Mouse (Mus musculus) left cerebral cortex, adult 18-20 months (tissue): ENCODE results near the gene Bdh2. TPM values are rescaled to one million over a fixed set of nuclear protein-coding genes. Genes with fewer than 3 reads are reported as not detected.

Experiments
- DNase-seq, 2 experiments: peaks; one replicate each; pipeline ENCODE4 v3.0.0; 2021 to 2022; ENCODE audit warnings: low spot score in 2 of 2, mixed read lengths in 1 of 2
- total RNA-seq, 2 experiments: library from RNA; stranded (reverse); gene quantifications; 2 replicates each; pipeline ENCODE4 v1.2.3; 2021

Bdh2 gene
- total RNA-seq, 2 experiments from 2014 or later: 3.8 to 4.6 TPM

- no peak for DNase-seq
Observed at GRCm38 (mm10) chr3:135293703-135294102, 12.7 kb downstream of the Bdh2 start.

DNA sequence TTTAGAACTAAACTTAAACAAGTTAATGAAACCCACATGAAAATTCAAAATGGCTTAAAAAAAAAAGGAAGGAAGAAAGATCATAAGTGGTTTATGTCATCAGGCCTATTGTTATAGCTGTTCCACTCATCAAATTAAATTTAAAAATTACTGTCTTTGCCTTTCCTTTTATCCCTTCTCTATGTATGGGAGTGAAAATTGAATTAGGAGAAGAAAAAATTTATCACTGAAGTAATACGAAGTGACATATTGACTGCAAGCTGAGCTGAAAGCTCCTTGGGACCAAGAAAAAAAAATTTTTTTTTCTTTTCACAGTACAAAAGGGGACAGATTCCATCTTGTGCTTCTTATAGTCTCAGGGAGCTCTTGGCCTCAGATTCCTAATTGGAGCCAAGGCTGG is 14.5 kb downstream of the Bdh2 start:
- DNase-seq: no peak

DNA sequence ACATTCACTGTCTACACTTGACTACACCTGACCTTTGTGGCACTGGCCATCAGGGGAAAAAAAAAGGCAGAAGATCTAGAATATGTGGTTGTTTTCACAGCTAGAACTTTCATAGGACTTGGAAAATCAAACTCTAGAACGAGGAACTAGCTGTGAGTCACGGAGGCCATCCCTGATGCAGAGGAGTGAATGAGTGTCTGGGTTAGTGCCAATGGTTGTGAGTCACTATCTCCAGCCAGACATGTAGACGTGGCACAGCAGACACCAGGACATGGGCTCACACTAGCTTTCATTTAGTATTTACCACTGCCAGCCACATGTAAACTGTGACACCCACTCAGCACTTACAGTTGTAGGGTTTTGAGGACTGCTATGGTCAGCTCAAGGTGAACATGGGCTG is 17.5 kb downstream of the Bdh2 start:
- DNase-seq: peak; percentile 47 to 48

- no peak for DNase-seq
Observed at GRCm38 (mm10) chr3:135300081-135300480, 19.1 kb downstream of the Bdh2 start.

DNA sequence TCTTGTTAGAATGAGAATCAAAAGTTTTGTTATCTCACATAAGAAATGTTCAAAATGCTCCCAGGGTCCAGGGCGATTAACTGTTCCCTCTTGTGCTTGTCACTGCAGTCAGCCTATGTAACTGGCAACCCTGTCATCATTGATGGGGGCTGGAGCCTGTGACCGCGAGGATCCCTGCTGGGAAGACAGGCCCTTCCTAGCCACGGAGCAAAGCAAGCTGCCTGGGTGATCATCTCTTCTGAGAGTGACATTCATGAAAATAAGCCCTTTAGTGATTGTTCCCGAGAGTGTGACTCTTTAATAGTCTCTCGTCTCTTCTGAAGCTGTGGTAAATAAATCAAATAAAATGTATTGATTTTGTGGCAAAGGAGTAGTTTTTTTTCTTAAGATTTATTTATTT is 23.0 kb downstream of the Bdh2 start:
- no peak for DNase-seq

GRCm38 (mm10) chr3:135304566-135304965 is 23.5 kb downstream of the Bdh2 start:
- no peak for DNase-seq

GRCm38 (mm10) chr3:135307411-135308259 is 26.6 kb downstream of the Bdh2 start, which contains the start of gene Slc9b2:
TSS of gene Slc9b2 (plus strand) at chr3:135307700.
- peak; percentile 25 to 31 for DNase-seq

GRCm38 (mm10) chr3:135312916-135313491 is 32.0 kb downstream of the Bdh2 start:
- DNase-seq: no peak

DNA sequence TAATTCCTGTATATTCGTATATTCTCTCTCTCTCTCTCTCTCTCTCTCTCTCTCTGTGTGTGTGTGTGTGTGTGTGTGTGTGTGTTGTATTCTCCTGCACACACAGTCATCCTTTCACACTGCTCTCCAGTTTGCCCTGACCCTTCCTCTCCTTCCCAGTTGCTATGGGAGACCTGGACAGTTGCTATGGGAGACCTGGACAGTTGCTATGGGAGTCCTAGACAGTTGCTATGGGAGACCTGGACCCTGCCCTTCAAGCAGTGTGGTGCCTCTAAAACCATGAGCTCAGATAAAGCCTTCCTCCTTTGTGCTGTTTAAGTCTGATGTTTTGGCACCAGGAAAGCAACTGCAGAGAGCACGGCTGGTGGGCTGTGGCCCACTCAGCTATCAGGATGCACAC is 32.7 kb downstream of the Bdh2 start:
- DNase-seq: no peak

- no peak for DNase-seq
Observed at GRCm38 (mm10) chr3:135314811-135315210, 33.8 kb downstream of the Bdh2 start.

- no peak for DNase-seq
Observed at GRCm38 (mm10) chr3:135315720-135316425, 34.9 kb downstream of the Bdh2 start.

GRCm38 (mm10) chr3:135318331-135318730 is 37.3 kb downstream of the Bdh2 start:
- DNase-seq: no peak

DNA sequence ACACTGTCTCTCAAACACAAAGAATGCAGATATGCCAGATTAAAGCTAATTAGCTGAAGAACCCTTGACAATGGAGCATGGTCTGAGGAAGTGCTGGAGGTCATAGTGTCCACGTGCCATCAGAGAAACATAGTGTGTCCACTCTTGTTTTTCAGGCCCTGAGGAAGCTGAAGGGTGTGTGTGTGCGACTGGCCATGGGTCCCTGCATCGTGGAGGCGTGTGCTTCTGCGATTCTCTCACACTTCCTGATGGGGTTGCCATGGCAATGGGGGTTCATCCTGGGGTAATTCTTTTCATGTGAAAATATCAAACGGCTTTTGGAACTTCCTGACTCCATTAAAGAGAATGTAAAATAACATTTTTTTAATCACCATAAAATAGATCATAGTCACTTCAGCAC is 43.3 kb downstream of the Bdh2 start:
- no peak for DNase-seq

GRCm38 (mm10) chr3:135327176-135327575 is 46.2 kb downstream of the Bdh2 start:
- no peak for DNase-seq

- DNase-seq: no peak
Observed at GRCm38 (mm10) chr3:135327601-135328000, 46.6 kb downstream of the Bdh2 start.

DNA sequence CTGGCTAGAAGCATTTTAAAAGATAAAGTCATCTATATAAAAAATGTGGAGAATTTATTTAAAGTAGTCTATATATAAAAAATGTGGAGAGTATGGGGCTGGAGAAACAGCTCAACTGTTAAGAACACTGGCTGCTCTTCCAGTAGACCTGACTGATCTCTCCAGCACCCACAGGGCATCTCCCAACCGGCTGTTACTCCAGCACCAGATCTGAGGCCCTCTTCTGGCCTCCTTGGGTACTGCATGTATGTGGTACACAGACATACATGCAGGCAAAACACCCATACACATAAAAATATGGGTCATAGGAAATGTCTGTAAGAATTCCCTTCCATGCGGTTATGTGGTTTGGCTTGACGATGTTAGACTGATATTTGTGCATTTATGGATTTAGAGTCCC is 47.5 kb downstream of the Bdh2 start:
- peak in 1 of 2 experiments; percentile 29 for DNase-seq

GRCm38 (mm10) chr3:135332691-135333090 is 51.7 kb downstream of the Bdh2 start:
- no peak for DNase-seq

- DNase-seq: no peak
Observed at GRCm38 (mm10) chr3:135333763-135334162, 52.7 kb downstream of the Bdh2 start.

GRCm38 (mm10) chr3:135347739-135348264 is 66.8 kb downstream of the Bdh2 start, which contains the start of gene Slc9b1:
TSS of gene Slc9b1 (plus strand) at chr3:135348029.
- no peak for DNase-seq

DNA sequence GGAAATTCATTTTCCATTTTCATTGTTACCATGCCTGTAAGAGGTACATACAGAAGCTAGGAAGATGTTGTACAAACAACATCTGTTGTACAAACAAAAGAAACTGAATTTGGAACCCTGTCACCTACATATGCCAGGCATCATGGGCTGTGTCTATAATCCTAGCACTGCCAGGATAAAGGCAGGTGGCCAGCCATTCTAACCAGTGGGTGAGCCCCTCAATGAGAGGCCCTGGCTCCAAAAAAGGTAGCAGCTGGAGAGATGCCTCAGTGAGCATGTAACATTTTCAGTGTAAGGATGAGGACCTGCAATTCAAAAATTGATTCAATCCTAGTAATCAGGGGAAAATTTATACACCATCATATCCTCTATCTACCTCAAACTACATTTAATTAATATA is 68.0 kb downstream of the Bdh2 start:
- DNase-seq: no peak

DNA sequence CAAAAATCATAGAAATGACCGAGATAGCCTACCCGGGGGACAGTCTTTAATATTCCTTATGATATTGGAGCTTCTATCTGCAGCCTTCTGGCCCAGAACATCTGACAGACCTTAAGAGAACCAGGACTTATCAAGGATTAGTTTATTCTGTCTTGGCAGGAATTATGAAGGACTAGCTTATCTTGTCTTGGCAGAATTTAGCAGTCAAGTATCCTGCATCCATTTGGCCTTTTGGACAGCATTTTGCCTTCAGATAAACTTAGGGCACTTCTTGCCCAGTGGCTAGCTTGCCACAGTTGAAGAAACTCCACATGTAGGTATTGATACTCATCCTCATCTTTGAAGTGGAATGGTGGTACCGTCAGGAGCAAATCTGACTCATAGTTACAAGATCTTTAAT is 70.8 kb downstream of the Bdh2 start:
- DNase-seq: no peak
